Mouse (Mus musculus) thymus, postnatal 4 days (tissue): ENCODE measurements around the gene A930018P22Rik.
A peak's percentile ranks its signal among the peaks of the same experiment; 100 is the strongest.
"Not testable (repeated sequence)": the region's sequence is repeated elsewhere in the genome, so short reads cannot be mapped to it uniquely, and the experiment has no call there.

ENCODE experiments used
- DNase-seq: peaks from one replicate; pipeline ENCODE4 v3.0.0; 2021

The A930018P22Rik gene

GRCm38 (mm10) chr2:104122505-104123378 lies at the start of gene A930018P22Rik:
Gene A930018P22Rik (plus strand): TSS chr2:104122769.
- DNase-seq, result peak; percentile 90

DNA sequence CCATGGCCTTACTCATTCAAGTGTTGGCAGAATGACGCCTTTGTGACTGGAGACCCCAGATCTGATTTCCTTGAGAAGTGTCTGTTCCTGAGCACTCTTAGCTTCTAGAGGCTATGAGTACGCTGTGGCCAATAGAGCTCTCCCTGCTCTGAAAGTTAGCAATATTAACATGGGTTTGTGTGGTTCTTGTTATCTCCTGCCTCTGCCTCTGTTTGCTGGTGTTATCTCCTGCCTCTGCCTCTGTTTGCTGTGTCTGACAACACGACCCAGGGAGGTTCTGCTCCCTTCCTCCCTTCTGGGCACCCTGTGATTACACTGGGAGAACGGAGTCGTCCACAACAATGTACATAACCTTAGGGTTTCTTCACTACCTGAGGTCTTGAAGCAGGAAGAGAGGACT lies 44.3 kb upstream of the A930018P22Rik start:
- DNase-seq, result not testable (repeated sequence)

DNA sequence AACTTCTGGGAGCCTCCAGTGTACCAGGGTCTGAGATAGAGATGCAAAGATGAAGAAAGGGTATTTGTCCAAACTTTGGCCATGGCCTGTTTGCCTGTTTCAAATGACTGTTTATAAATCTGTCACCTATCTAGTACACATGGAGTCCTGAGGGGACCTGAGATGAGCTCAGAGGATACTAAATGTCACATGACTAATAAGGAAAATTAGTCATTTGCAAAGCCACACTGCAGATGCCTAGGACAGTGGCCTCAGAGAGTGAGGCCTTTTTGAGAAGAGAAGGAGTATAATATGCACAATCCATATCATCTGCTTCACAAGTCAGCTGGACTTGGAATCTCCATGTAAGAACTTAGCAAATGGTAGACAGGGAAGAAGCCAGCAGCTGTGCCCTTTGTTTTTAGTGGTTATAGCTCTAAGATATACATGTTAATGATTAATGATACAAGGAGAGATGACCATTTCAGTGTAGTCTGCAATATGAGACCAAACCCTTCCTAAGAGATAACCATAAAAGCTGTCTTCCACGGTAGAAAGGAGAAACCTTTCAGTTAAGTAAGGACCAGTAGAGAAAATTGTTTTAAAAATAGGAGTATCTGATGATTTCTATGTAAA lies 41.0 kb upstream of the A930018P22Rik start:
- not testable (repeated sequence) for DNase-seq

DNA sequence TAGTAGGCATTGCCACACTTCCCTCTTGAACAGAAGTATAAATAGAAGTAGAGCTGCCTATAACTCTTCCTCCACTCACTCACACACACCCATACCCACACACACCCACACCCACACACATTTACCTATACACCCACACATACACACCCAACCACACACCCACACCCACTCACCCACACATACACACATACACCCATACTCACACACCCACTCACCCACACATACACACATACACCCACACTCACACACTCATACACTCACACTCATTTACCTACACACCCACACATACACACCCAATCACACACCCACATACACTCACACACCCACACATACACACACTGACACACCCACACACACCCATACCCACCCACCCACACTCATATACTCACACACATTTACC lies 40.1 kb upstream of the A930018P22Rik start:
- DNase-seq, result no peak

DNA sequence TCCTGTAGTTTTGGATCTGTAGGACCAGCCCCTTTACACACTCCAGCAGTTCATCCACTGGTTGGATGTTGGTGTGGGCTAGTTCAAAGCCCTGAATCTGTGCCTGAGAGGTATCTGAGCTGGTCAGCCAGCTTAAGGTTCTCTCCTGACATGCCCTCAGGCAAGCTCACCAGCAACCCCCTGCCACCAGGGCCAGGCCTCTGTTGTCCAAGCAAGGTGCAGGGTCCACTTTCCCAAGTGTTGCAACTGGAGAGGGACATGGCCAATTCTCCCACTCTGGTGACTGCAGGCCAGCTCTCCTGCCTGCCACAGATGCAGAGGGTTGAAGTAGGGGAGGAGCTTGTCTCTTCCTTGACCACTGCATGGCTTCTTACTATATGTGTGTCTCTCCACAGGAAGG lies 38.5 kb upstream of the A930018P22Rik start:
- not testable (repeated sequence) for DNase-seq

DNA sequence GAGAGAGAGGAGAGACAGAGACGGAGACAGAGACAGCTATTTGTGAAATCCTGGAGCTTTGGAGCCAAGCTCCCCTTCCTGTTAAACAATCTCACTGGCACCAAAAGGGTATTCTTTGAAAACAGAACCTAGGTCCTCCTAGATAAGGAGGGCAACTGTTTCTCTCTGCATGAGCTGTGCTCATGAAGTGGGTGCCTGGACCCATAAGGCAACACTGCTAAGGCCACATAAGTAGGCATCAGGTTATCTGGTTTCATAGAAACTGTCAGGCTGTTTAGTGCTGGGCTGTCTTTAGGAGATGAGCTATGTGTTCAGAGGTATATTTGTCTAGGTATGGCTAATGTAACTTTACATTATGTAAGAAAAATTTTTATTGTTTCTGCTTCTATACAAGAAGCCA lies 35.0 kb upstream of the A930018P22Rik start:
- DNase-seq, result not testable (repeated sequence)

DNA sequence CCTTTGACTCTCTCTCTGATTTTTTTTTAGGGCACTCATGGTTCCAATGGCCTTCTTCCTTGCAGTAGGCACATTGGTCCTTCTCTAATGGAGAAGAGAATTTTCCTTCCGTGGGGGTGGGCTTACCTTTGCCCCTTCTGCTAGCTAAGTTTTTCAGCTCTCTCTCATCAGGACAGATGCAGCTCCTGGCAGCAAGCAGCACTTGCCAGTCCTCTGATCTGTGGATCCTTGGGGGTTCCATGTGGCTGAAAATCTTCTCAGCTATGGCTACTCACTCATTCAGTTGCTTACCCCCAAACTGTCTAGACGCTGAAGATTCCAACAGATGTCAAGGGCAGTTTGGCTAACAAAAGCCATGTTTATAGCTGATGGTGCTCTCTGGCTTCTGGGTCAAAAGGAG lies 29.3 kb upstream of the A930018P22Rik start:
- no peak for DNase-seq

DNA sequence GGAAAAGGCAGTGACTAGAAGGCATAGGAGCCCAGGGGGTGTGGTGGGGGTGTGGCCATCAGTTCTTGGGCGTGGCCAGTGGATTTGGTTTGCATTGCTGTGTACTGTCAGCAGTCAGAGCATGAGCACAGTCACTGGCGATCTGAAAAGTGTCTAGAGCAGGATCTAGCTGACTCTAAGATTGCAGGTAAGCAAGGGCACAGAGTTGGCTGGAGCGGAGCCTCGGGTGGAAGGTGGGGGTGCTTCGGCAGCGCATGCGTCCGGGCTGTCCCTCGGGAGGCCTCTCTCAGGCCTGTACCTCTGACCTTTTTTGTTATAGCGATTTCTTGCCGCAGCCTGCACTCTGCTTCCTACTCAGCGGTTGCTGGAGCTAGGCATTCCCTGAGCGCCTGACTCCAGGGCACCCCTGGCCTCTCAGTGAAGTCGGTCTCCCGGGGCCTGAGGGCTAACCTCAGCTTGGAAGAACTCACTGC lies 26.8 kb upstream of the A930018P22Rik start, which contains the start of gene Cd59a:
Gene Cd59a (plus strand): TSS at position 61 of the 473 bp plus-strand sequence.
- peak; percentile 64 for DNase-seq

DNA sequence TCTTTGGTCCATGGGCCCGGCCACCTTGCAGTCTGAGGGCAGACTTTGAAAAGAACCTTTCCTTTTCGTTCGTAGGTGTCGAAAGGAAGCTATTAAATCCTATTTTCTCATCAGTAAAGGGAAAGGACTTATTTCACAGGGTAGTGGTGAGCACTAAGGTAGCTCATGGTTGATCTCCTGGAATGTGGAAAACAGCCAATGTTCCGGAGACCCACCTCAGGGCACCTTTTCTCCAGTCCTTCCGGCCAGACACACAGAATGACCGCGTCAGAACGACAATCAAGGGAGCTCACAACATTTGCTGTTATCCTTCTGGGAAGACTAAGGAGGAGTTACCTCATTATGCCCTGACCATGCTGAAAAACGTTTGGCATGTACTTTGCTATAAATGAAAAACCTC lies 26.3 kb upstream of the A930018P22Rik start:
- DNase-seq, result no peak

DNA sequence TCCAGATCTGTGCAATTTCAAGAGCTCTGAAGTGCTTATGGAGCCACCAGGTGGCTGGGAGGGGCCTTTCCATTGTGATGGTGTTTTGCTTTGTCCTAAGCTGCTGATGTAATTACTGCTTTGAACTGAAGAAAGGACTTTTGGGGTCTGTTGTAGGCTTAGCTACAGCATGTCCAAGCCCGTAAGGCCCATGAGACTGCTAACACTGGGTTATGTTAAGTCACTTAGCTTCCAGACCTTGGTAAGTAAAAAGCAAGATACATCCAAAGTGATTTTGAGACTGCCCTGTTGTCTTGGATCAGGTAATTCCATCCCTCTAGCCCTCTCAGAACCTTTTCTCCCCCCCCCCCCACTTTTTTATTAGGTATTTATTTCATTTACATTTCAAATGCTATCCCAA lies 25.8 kb upstream of the A930018P22Rik start:
- not testable (repeated sequence) for DNase-seq

GRCm38 (mm10) chr2:104097396-104097795 lies 25.2 kb upstream of the A930018P22Rik start:
- DNase-seq, result not testable (repeated sequence)

GRCm38 (mm10) chr2:104098529-104099230 lies 23.9 kb upstream of the A930018P22Rik start:
- no peak for DNase-seq

GRCm38 (mm10) chr2:104099231-104099585 lies 23.4 kb upstream of the A930018P22Rik start:
- no peak for DNase-seq

- no peak for DNase-seq
Observed at GRCm38 (mm10) chr2:104099946-104100345, 22.6 kb upstream of the A930018P22Rik start.

DNA sequence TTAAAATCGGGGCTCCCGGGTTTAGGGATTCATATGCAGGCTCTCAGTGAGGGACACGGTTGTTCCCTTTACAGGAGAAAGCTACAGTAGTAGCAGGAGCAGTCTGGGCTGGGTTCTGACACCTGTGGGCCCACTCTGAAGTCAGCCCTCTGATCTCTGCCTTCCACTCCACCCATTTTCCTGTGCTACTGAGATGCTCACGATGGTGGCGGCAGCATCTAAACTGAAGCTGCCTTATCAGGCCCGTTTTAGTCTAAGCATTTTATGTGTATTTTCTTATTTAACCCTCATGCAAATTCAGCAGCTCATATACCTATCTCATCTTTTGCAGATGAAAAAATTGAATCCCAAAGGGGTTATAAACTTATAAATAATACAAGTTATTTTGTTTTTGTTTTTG lies 17.8 kb upstream of the A930018P22Rik start:
- DNase-seq, result no peak

DNA sequence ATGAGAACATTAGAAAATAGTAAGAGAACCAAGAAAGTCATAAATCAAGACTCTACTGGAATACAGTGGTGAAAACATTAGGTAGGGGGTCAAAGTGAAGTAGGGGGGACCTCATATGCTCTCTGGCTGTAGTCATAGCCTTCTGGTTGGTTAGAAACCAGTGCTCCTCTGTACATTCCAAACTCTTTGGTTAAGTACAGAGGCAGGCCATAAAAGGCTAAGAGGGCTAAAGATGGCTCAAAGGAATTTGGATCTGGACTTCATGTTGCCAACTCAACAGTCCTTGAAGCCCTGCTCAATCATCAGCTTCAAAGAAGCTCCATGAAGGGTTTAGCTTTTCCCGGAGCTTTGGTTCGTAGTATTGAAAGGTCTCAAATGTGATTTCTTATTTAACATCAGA lies 13.5 kb upstream of the A930018P22Rik start:
- DNase-seq, result not testable (repeated sequence)

DNA sequence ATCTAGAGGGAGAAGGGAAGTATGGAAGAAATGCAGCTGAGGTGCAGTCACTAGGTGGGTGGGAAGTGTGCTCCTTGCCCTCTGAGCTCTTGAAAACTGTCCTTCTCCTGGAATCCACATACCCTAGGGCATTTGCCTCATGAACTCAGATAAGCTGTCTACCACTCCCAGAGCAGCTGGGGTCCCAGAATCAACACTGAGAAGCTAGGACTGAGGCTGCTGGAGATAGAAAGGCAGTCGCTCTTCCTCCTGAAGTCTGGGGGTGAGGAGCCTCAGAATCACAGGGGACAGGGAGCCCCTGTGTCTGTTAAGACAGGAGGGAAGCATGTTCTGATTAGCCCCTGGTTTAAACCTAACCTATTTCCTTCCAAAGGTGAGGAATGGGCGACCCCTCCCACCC lies 13.0 kb upstream of the A930018P22Rik start:
- no peak for DNase-seq

DNA sequence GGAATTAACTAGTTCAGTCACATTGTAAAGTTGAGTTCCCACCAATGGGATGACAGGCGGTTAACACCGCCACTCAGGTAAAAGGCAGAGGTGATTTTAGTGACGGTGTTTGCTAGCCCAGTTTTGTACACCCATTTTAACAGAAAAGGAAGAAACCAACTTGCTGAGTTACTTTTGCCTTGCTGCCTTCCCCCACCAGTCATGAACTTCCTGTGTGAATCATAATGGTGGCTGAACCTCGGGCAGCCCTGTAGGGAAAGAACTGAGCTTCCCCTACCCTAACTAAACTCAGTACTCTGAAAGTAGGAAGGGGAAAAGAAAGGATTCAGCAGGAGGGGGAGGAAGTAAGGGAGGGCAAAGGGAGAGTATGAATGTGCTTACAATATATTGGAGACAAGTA lies 12.5 kb upstream of the A930018P22Rik start:
- no peak for DNase-seq

GRCm38 (mm10) chr2:104111170-104111797 lies 11.3 kb upstream of the A930018P22Rik start:
- DNase-seq, result not testable (repeated sequence)

DNA sequence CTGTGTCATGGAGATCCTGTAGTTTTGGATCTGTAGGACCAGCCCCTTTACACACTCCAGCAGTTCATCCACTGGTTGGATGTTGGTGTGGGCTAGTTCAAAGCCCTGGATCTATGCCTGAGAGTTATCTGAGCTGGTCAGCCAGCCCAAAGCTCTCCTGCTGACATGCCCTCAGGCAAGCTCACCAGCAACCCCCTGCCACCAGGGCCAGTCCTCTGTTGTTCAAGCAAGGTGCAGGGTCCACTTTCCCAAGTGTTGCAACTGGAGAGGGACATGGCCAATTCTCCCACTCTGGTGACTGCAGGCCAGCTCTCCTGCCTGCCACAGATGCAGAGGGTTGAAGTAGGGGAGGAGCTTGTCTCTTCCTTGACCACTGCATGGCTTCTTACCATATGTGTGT lies 9.0 kb upstream of the A930018P22Rik start:
- DNase-seq, result not testable (repeated sequence)

DNA sequence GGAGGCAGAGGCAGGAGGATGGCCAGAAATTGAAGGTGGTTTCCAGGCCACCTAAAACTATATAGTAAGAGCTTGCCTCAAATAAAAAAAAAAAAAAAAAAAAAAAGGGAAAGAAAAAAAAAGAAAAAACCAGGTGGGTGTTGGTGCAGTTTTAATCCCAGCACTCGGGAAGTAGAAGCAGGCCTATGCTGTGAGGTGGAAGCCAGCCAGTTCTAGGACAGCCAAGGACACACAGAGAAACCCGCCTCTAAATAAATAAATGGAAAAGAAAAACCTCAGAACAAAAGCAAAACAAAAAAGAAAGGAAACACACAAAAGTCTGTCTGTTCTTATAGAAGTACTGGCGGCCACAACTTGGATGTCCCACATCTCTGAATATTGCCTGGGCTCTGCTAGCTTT lies 7.7 kb upstream of the A930018P22Rik start:
- DNase-seq, result no peak

- DNase-seq, result not testable (repeated sequence)
Observed at GRCm38 (mm10) chr2:104117173-104117572, 5.4 kb upstream of the A930018P22Rik start.

DNA sequence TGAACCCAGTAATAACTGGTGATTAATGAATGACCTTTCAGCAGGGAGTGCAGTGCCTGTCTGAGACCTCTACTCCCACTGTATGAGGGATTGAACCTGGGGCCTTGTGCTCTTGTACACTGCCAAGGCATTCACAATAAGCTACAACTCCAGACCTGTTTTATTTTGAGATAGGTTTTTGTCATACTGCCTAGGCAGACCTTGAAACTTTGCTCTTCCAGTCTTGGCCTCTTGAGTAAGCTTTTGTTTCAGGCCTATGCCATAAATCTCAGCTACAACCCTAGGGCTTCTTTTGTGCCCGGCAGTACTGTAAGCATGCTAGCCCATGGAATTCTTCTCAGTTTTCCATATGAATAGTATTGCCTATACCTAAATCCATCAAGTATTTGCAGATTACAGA lies 3.5 kb upstream of the A930018P22Rik start:
- DNase-seq, result no peak
